Mouse (Mus musculus): ENCODE results near the gene Traf7. TPM values are rescaled to one million over a fixed set of nuclear protein-coding genes. Genes with fewer than 3 reads are reported as not detected.

Gene Traf7
- polyA plus RNA-seq, 1 experiment from 2014 or later: 103 TPM

DNA sequence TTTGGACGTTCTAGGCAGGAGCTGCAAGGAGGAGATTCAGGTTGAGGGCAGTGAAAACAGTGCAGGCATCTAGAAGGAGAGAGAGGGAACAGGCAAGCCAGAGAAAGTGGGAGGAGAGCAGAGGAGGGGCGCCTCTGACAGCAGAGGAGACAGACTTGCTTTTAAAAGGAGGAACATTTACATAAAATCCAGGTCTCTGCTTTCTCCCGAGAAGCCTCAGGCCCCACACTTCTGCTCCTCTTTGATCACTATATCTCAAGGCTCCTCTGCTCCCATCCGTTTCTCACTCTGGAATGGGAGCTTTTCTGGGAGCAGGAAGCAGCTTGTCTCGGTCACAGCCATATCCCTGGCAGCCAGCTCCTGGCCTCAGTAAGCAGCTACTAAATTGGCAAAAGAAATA lies 7.6 kb upstream of the Traf7 start:
- peaks cover 27% of the 10 kb centered on the region for H3K4me1 ChIP-seq (ENCODE audit: control insufficient read depth, insufficient read depth, low read length)
- no peak overlapping the region for H3K4me2 ChIP-seq (ENCODE audit: low read length)
- H3K27me3 ChIP-seq (ENCODE audit: control insufficient read depth, insufficient read depth, low read depth, low read length): no peaks in the 10 kb centered on the region; the same call in 1 of the 2 replicates
- no peak overlapping the region for H3K9ac ChIP-seq (ENCODE audit: low read depth, low read length)
- no peaks in the 10 kb centered on the region for H3K9me3 ChIP-seq (replicated peaks; ENCODE audit: control insufficient read depth, low read length, poor library complexity, severe bottlenecking)
- H3K36me3 ChIP-seq (ENCODE audit: control insufficient read depth, insufficient read depth, low read length): no peaks in the 10 kb centered on the region
- no peak for ATAC-seq
- no peak overlapping the region for H3K4me3 ChIP-seq (ENCODE audit: low read depth, low read length)
- WGBS: 45% methylated on average over 5 of the region's 5 CpGs
- H3K27ac ChIP-seq (ENCODE audit: low read length): no peak overlapping the region

DNA sequence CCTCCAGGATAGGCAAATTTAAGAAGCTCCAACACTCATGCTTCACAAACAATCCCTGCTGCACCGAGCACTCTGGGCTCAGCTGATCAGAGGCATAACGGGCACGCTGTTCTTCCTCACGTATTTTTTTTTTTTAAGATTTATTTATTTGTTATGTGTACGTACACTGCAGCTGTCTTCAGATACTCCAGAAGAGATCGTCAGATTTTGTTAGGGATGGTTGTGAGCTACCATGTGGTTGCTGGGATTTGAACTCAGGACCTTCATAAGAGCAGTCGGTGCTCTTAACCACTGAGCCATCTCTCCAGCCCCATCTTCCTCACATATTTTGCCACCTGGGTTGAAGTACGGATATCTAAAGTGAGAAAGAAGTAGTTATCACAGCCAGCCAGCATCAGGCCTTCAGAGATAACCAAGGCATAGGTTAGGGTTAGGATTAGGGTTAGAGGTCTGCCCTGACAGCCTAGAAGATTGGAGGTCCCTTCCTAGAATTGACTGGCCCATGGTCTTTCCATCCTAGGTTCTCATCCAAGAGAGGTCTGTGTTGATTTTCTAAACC lies 6.5 kb upstream of the Traf7 start, which contains the start of gene Rab26:
Gene Rab26 (minus strand): TSS at position 51 of the 559 bp plus-strand sequence.
- H3K9ac ChIP-seq (ENCODE audit: low read depth, low read length): peak within 1 kb of the TSS; percentile 66
- H3K4me3 ChIP-seq (ENCODE audit: low read depth, low read length): peak within 1 kb of the TSS; percentile 41
- H3K4me2 ChIP-seq (ENCODE audit: low read length): peak within 1 kb of the TSS; percentile 84
- no peaks in the 10 kb centered on the region; the same call in 1 of the 2 replicates for H3K27me3 ChIP-seq (ENCODE audit: control insufficient read depth, insufficient read depth, low read depth, low read length)
- H3K27ac ChIP-seq (ENCODE audit: low read length): peak within 1 kb of the TSS; percentile 28; the same call in 1 of the 2 replicates
- no peaks in the 10 kb centered on the region for H3K9me3 ChIP-seq (replicated peaks; ENCODE audit: control insufficient read depth, low read length, poor library complexity, severe bottlenecking)
- no peak for ATAC-seq
- WGBS: 89% methylated on average over 8 of the region's 8 CpGs
- peaks cover 37% of the 10 kb centered on the region for H3K4me1 ChIP-seq (ENCODE audit: control insufficient read depth, insufficient read depth, low read length)
- no peaks in the 10 kb centered on the region; the same call in 1 of the 2 replicates for H3K36me3 ChIP-seq (ENCODE audit: control insufficient read depth, insufficient read depth, low read length)

- peak; percentile 30; the same call in 1 of the 2 replicates for ATAC-seq
- no peaks in the 10 kb centered on the region for H3K9me3 ChIP-seq (replicated peaks; ENCODE audit: control insufficient read depth, low read length, poor library complexity, severe bottlenecking)
- H3K27me3 ChIP-seq (ENCODE audit: control insufficient read depth, insufficient read depth, low read depth, low read length): no peaks in the 10 kb centered on the region; the same call in 1 of the 2 replicates
- H3K27ac ChIP-seq (ENCODE audit: low read length): peak overlapping the region; percentile 28; the same call in 1 of the 2 replicates
- H3K9ac ChIP-seq (ENCODE audit: low read depth, low read length): peak overlapping the region; percentile 66
- peak overlapping the region; percentile 84 for H3K4me2 ChIP-seq (ENCODE audit: low read length)
- WGBS: 8% methylated on average over 53 of the region's 53 CpGs
- peak overlapping the region; percentile 41 for H3K4me3 ChIP-seq (ENCODE audit: low read depth, low read length)
- no peaks in the 10 kb centered on the region; the same call in 1 of the 2 replicates for H3K36me3 ChIP-seq (ENCODE audit: control insufficient read depth, insufficient read depth, low read length)
- peaks cover 43% of the 10 kb centered on the region for H3K4me1 ChIP-seq (ENCODE audit: control insufficient read depth, insufficient read depth, low read length)
These were observed 5.6 kb upstream of the Traf7 start for GRCm38 (mm10) chr17:24533099-24533992.

DNA sequence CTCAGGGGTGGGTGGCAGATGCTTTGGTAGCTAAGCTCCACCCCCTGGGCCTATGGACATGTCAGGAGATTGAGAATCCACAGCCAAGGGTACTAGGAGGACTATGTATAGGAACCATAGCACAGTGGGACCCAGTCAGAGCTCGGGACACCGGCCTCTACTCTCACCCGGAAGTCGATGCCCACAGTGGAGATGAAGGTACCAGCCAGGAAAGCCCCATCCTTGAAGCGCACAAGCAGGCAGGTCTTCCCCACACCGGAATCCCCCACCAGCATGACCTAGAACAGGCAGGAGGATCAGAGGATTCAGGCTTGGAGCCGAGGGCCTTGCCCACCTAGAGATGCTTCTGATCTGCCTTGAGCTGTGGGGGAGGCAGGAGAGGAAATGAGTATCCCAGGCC lies 4.3 kb upstream of the Traf7 start:
- no peak overlapping the region for H3K4me2 ChIP-seq (ENCODE audit: low read length)
- no peaks in the 10 kb centered on the region for H3K9me3 ChIP-seq (replicated peaks; ENCODE audit: control insufficient read depth, low read length, poor library complexity, severe bottlenecking)
- peaks cover 32% of the 10 kb centered on the region for H3K4me1 ChIP-seq (ENCODE audit: control insufficient read depth, insufficient read depth, low read length)
- no peak for ATAC-seq
- H3K27me3 ChIP-seq (ENCODE audit: control insufficient read depth, insufficient read depth, low read depth, low read length): no peaks in the 10 kb centered on the region; the same call in 1 of the 2 replicates
- 71% methylated on average over 7 of the region's 7 CpGs for WGBS
- no peak overlapping the region for H3K4me3 ChIP-seq (ENCODE audit: low read depth, low read length)
- peak overlapping the region; percentile 31 for H3K9ac ChIP-seq (ENCODE audit: low read depth, low read length)
- no peaks in the 10 kb centered on the region; the same call in 1 of the 2 replicates for H3K36me3 ChIP-seq (ENCODE audit: control insufficient read depth, insufficient read depth, low read length)
- H3K27ac ChIP-seq (ENCODE audit: low read length): no peak overlapping the region

GRCm38 (mm10) chr17:24531064-24531463 lies 3.3 kb upstream of the Traf7 start:
- Histone ChIP-seq H3K27me3 (ENCODE audit: control insufficient read depth, insufficient read depth, low read depth, low read length) (no peaks in the 10 kb centered on the region; the same call in 1 of the 2 replicates), H3K4me2 (ENCODE audit: low read length) (no peak overlapping the region), H3K36me3 (ENCODE audit: control insufficient read depth, insufficient read depth, low read length) (no peaks in the 10 kb centered on the region; the same call in 1 of the 2 replicates), H3K9me3 (replicated peaks; ENCODE audit: control insufficient read depth, low read length, poor library complexity, severe bottlenecking) (no peaks in the 10 kb centered on the region), H3K4me3 (ENCODE audit: low read depth, low read length) (no peak overlapping the region), H3K27ac (ENCODE audit: low read length) (no peak overlapping the region), H3K4me1 (ENCODE audit: control insufficient read depth, insufficient read depth, low read length) (peaks cover 41% of the 10 kb centered on the region), H3K9ac (ENCODE audit: low read depth, low read length) (no peak overlapping the region; the same call in 1 of the 2 replicates)
- ATAC-seq: no peak
- 78% methylated on average over 3 of the region's 3 CpGs for WGBS

DNA sequence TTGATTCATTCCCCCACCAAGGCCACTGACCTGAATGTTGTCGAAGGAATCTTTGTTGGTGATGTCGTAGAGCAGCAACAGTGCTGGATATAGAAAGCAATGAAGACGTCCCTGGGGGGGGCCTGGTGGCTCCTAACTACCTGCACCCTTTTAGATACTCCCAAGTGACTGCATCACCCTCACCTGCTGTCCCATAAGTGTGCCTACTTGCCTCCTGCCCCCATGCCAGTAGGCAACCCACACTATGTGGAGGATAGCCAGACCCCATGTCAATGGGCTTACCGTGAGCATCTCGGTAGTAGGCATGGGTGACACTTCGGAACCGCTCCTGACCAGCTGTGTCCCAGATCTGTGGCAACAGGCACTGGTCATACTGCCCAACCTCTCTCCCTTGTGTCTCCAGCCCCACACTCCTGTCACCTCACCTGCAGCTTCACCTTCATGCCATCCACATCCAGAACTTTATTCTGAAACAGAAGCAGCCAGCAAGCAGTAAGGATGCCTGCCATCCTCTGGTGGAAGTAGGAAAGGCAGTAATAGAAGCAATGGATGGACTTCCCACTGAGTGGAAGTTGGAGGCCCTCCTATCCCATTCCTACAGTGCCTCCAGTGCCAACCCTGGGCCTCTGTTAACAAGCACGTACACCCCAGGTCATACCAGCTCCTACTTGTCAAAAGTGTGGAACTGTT lies 2.8 kb upstream of the Traf7 start:
- 37% methylated on average over 8 of the region's 8 CpGs for WGBS
- Histone ChIP-seq H3K9ac (ENCODE audit: low read depth, low read length) (peak overlapping the region; percentile 64; the same call in 1 of the 2 replicates), H3K27ac (ENCODE audit: low read length) (no peak overlapping the region), H3K9me3 (replicated peaks; ENCODE audit: control insufficient read depth, low read length, poor library complexity, severe bottlenecking) (no peaks in the 10 kb centered on the region), H3K27me3 (ENCODE audit: control insufficient read depth, insufficient read depth, low read depth, low read length) (no peaks in the 10 kb centered on the region; the same call in 1 of the 2 replicates), H3K4me1 (ENCODE audit: control insufficient read depth, insufficient read depth, low read length) (peaks cover 41% of the 10 kb centered on the region), H3K4me3 (ENCODE audit: low read depth, low read length) (no peak overlapping the region), H3K36me3 (ENCODE audit: control insufficient read depth, insufficient read depth, low read length) (no peaks in the 10 kb centered on the region; the same call in 1 of the 2 replicates), H3K4me2 (ENCODE audit: low read length) (peak overlapping the region; percentile 94; the same call in 1 of the 2 replicates)
- no peak for ATAC-seq

DNA sequence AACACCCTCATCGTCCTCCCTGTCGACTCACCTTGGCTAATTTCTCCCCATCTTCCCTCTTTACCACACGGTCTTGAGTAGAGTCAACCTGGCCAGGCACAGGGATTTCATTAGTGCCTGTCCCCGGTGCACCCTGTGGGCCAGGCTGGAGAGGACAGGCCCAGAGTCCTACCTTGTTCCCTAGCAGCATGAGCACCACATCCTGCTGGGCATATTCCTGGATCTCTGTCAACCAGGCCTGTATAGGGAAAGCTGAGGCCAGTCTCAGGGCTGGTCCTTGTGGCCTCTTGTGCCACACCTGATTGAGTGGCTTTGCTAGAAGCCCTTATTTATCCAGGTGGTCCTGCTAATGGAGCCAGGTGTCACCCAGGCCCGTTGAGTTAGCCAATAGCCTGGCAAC lies 2.1 kb upstream of the Traf7 start:
- H3K27me3 ChIP-seq (ENCODE audit: control insufficient read depth, insufficient read depth, low read depth, low read length): no peaks in the 10 kb centered on the region; the same call in 1 of the 2 replicates
- 25% methylated on average over 5 of the region's 5 CpGs for WGBS
- H3K4me2 ChIP-seq (ENCODE audit: low read length): peak overlapping the region; percentile 94
- H3K9ac ChIP-seq (ENCODE audit: low read depth, low read length): peak overlapping the region; percentile 64
- H3K36me3 ChIP-seq (ENCODE audit: control insufficient read depth, insufficient read depth, low read length): no peaks in the 10 kb centered on the region; the same call in 1 of the 2 replicates
- H3K4me3 ChIP-seq (ENCODE audit: low read depth, low read length): peak overlapping the region; percentile 48
- no peak overlapping the region for H3K27ac ChIP-seq (ENCODE audit: low read length)
- peaks cover 41% of the 10 kb centered on the region for H3K4me1 ChIP-seq (ENCODE audit: control insufficient read depth, insufficient read depth, low read length)
- no peaks in the 10 kb centered on the region for H3K9me3 ChIP-seq (replicated peaks; ENCODE audit: control insufficient read depth, low read length, poor library complexity, severe bottlenecking)
- no peak for ATAC-seq

- Histone ChIP-seq H3K4me3 (ENCODE audit: low read depth, low read length) (peak overlapping the region; percentile 48), H3K27ac (ENCODE audit: low read length) (peak overlapping the region; percentile 77; the same call in 1 of the 2 replicates), H3K4me2 (ENCODE audit: low read length) (peak overlapping the region; percentile 94), H3K4me1 (ENCODE audit: control insufficient read depth, insufficient read depth, low read length) (peaks cover 41% of the 10 kb centered on the region), H3K36me3 (ENCODE audit: control insufficient read depth, insufficient read depth, low read length) (no peaks in the 10 kb centered on the region; the same call in 1 of the 2 replicates), H3K27me3 (ENCODE audit: control insufficient read depth, insufficient read depth, low read depth, low read length) (no peaks in the 10 kb centered on the region; the same call in 1 of the 2 replicates), H3K9ac (ENCODE audit: low read depth, low read length) (peak overlapping the region; percentile 64), H3K9me3 (replicated peaks; ENCODE audit: control insufficient read depth, low read length, poor library complexity, severe bottlenecking) (no peaks in the 10 kb centered on the region)
- no peak for ATAC-seq
- WGBS: under 1% methylated on average over 4 of the region's 4 CpGs
These were observed 1.3 kb upstream of the Traf7 start for GRCm38 (mm10) chr17:24529007-24529451.
